Mouse (Mus musculus) lung, embryonic 14.5 days (tissue): ENCODE measurements at regions not wholly inside any gene's neighbourhood (a gene's known extent, or its start where the extent isn't known, plus 50 kb on each side); places are given as distances from the start of the nearest gene placed in this dataset.

Source experiments
- ATAC-seq: fragments of 200-750 bp; cut with Nextera tagmentation; 2 replicates; pipeline ENCODE4 v1.8.0; 2017; ENCODE audit warnings: mild to moderate bottlenecking, moderate TSS enrichment, moderate library complexity; ENCODE audit not compliant: insufficient read depth
- DNase-seq: peaks from one replicate; pipeline ENCODE4 v3.0.0-alpha.2; 2015
- H3K27ac ChIP-seq: fragments of 300-500 bp; sonication (generic); 2 replicates; pipeline ENCODE4 v1.5.1; 2014; ENCODE audit warnings: low read depth, mild to moderate bottlenecking, moderate library complexity
- H3K27me3 ChIP-seq: fragments of 300-500 bp; sonication (generic); 2 replicates; pipeline ENCODE4 v1.6.1; 2014; ENCODE audit warnings: low read length, control low read depth; ENCODE audit not compliant: insufficient read depth
- H3K36me3 ChIP-seq: fragments of 300-500 bp; sonication (generic); 2 replicates; pipeline ENCODE4 v1.6.1; 2014; ENCODE audit warnings: control low read depth; ENCODE audit not compliant: insufficient read depth
- H3K4me1 ChIP-seq: fragments of 300-500 bp; sonication (generic); 2 replicates; pipeline ENCODE4 v1.6.1; 2014; ENCODE audit warnings: antibody characterized with exemption, control low read depth; ENCODE audit not compliant: insufficient read depth
- H3K4me2 ChIP-seq: fragments of 300-500 bp; sonication (generic); 2 replicates; pipeline ENCODE4 v1.6.1; 2014; ENCODE audit warnings: mild to moderate bottlenecking
- H3K4me3 ChIP-seq: fragments of 300-500 bp; sonication (generic); 2 replicates; pipeline ENCODE4 v1.5.1; 2014; ENCODE audit warnings: low read depth, low read length
- H3K9ac ChIP-seq: fragments of 300-500 bp; sonication (generic); 2 replicates; pipeline ENCODE4 v1.6.1; 2014
- H3K9me3 ChIP-seq: fragments of 300-500 bp; sonication (generic); 2 replicates; pipeline ENCODE4 v1.6.1; 2016; ENCODE audit warnings: low read depth, low read length, control low read depth
- CTCF ChIP-seq: IDR thresholded peaks from 2 replicates; pipeline ENCODE4 v1.5.1; 2016; ENCODE audit warnings: antibody characterized with exemption, low read depth
- WGBS: fragments of 180-500 bp; shearing (Covaris S2); extraction: QIAGEN DNeasy Blood & Tissue Kit; methylation state at CpG from one replicate; pipeline ENCODE4 v1.1.7; 2014; 5-methylcytosine and 5-hydroxymethylcytosine counted together

- no peak for DNase-seq
- H3K4me3 ChIP-seq = no peak overlapping the region
- no peaks in the 10 kb centered on the region for H3K9me3 ChIP-seq
- 61% methylated on average over 9 of the region's 9 CpGs for WGBS
- no peak overlapping the region for H3K27ac ChIP-seq
- ATAC-seq = no peak
- TF ChIP-seq CTCF = no peak
- H3K4me2 ChIP-seq = no peak overlapping the region
- H3K4me1 ChIP-seq = no peaks in the 10 kb centered on the region
- no peak overlapping the region for H3K9ac ChIP-seq
- no peaks in the 10 kb centered on the region for H3K36me3 ChIP-seq
- no peaks in the 10 kb centered on the region for H3K27me3 ChIP-seq
Measured at GRCm38 (mm10) chr12:86612431-86613040, 66.0 kb upstream of the Vash1 start.

DNA sequence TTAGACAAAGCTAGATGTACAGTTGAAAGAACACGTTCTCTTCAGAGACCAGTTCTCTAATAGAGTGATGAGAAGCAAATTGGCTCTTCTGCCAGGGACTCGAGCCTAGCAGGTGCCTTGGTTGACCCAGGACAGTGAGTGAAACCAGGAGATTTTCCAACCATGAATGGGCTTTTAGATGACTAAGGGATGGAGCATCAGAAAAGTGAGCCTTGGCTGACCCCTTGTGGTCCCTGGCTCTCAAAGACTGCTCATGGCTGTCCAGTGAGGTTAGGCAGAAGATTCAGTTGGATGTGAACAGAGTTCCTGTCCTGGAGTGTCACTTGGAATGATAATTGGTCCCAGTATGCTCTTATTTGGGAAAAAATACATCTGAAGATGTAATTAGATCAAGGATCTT is 64.3 kb upstream of the Vash1 start:
- ATAC-seq = peak; percentile 62; the same call in 1 of the 2 replicates
- Histone ChIP-seq H3K27me3 (no peaks in the 10 kb centered on the region), H3K9me3 (no peaks in the 10 kb centered on the region), H3K36me3 (no peaks in the 10 kb centered on the region), H3K4me3 (no peak overlapping the region), H3K4me1 (no peaks in the 10 kb centered on the region), H3K9ac (no peak overlapping the region), H3K27ac (no peak overlapping the region), H3K4me2 (no peak overlapping the region)
- TF ChIP-seq CTCF = peak; percentile 75
- WGBS = 23% methylated on average over 2 of the region's 2 CpGs
- peak; percentile 78 for DNase-seq

GRCm38 (mm10) chr12:86616327-86616726 is 62.2 kb upstream of the Vash1 start:
- no peak overlapping the region for H3K27ac ChIP-seq
- no peaks in the 10 kb centered on the region for H3K36me3 ChIP-seq
- H3K9ac ChIP-seq = no peak overlapping the region
- DNase-seq (peak; percentile 33), ATAC-seq (no peak)
- no peak for TF ChIP-seq CTCF
- no peaks in the 10 kb centered on the region for H3K9me3 ChIP-seq
- no peaks in the 10 kb centered on the region for H3K4me1 ChIP-seq
- 88% methylated on average over 3 of the region's 3 CpGs for WGBS
- no peak overlapping the region for H3K4me3 ChIP-seq
- H3K4me2 ChIP-seq = no peak overlapping the region
- H3K27me3 ChIP-seq = no peaks in the 10 kb centered on the region

- peaks cover 8% of the 10 kb centered on the region for H3K4me1 ChIP-seq
- H3K4me3 ChIP-seq = no peak overlapping the region
- no peak overlapping the region for H3K27ac ChIP-seq
- DNase-seq (no peak), ATAC-seq (no peak)
- no peaks in the 10 kb centered on the region for H3K27me3 ChIP-seq
- no peak overlapping the region for H3K9ac ChIP-seq
- no peaks in the 10 kb centered on the region for H3K36me3 ChIP-seq
- WGBS = 68% methylated on average over 2 of the region's 2 CpGs
- H3K4me2 ChIP-seq = no peak overlapping the region
- TF ChIP-seq CTCF = no peak
- no peaks in the 10 kb centered on the region for H3K9me3 ChIP-seq
Measured at GRCm38 (mm10) chr12:86624195-86624594, 54.3 kb upstream of the Vash1 start.

GRCm38 (mm10) chr12:86626684-86627083 is 51.8 kb upstream of the Vash1 start:
- Histone ChIP-seq H3K36me3 (no peaks in the 10 kb centered on the region), H3K27me3 (no peaks in the 10 kb centered on the region), H3K4me1 (peaks cover 10% of the 10 kb centered on the region), H3K27ac (no peak overlapping the region), H3K4me2 (no peak overlapping the region), H3K9ac (no peak overlapping the region), H3K9me3 (no peaks in the 10 kb centered on the region), H3K4me3 (no peak overlapping the region)
- DNase-seq (peak; percentile 21), ATAC-seq (no peak)
- WGBS = 44% methylated on average over 3 of the region's 3 CpGs
- no peak for TF ChIP-seq CTCF

DNA sequence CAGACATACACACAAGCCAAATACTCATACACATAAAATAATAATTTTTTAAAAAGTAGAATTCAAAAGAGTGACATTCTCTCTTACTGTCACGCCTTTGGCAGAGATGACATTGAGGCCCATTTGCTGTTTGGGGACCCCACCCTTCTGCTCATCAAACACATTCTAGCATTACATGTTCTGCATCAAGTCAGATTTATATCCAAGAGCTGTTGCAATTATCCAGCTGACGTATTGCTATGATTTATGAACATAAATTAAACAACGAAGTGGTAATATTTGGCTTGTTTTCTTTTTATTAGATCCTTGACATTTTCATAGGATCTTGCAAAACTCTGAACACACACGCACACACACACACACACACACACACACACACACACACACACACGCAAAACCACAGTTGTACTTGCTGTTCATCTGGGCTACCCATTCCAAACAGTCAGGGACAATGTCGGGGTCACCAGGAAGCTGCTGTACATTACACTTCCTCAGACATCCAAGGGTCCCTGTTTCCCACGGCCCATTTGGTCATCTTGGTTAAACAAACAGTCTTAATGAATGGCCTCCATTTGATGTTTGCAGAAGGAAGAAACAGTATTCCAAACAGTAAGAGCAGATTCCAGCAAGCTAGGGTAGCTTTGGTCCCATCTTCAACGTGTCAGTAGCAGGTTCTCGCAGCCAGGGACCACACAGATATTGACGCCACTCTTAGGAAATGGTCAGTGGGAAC is 50.3 kb upstream of the Vash1 start:
- Histone ChIP-seq H3K4me3 (no peak overlapping the region), H3K9me3 (no peaks in the 10 kb centered on the region), H3K9ac (no peak overlapping the region), H3K36me3 (no peaks in the 10 kb centered on the region), H3K27me3 (no peaks in the 10 kb centered on the region), H3K27ac (peak overlapping the region; percentile 75; the same call in 1 of the 2 replicates), H3K4me1 (peaks cover 10% of the 10 kb centered on the region), H3K4me2 (no peak overlapping the region)
- ATAC-seq = peak; percentile 91
- peak; percentile 84 for DNase-seq
- WGBS = 27% methylated on average over 10 of the region's 10 CpGs
- TF ChIP-seq CTCF = no peak
